Mouse (Mus musculus) forebrain, postnatal 0 days (tissue): ENCODE measurements around the gene Fhit. TPM values are rescaled to one million over a fixed set of nuclear protein-coding genes. Genes with fewer than 3 reads are reported as not detected.

Source experiments
- ATAC-seq: fragments of 200-750 bp; cut with Nextera tagmentation; 2 replicates; pipeline ENCODE4 v1.8.0; 2017; ENCODE audit warnings: mild to moderate bottlenecking, moderate library complexity
- DNase-seq: peaks from one replicate; pipeline ENCODE4 v3.0.0-alpha.2; 2015
- H3K27ac ChIP-seq: fragments of 300-500 bp; sonication (generic); 2 replicates; pipeline ENCODE4 v1.5.1; 2014; ENCODE audit warnings: low read depth, mild to moderate bottlenecking, antibody characterized with exemption, low read length, moderate library complexity, mixed read lengths
- H3K27me3 ChIP-seq: fragments of 300-500 bp; sonication (generic); 2 replicates; pipeline ENCODE4 v1.6.1; 2014; ENCODE audit warnings: mild to moderate bottlenecking, low read length, mixed read lengths; ENCODE audit not compliant: insufficient read depth
- H3K36me3 ChIP-seq: fragments of 300-500 bp; sonication (generic); 2 replicates; pipeline ENCODE4 v1.6.1; 2014; ENCODE audit warnings: mild to moderate bottlenecking, moderate library complexity; ENCODE audit not compliant: insufficient read depth
- H3K4me1 ChIP-seq: fragments of 300-500 bp; sonication (generic); 2 replicates; pipeline ENCODE4 v1.6.1; 2014; ENCODE audit warnings: antibody characterized with exemption; ENCODE audit not compliant: insufficient read depth
- H3K4me2 ChIP-seq: fragments of 300-500 bp; sonication (generic); 2 replicates; pipeline ENCODE4 v1.6.1; 2014; ENCODE audit warnings: low read depth, mild to moderate bottlenecking, moderate library complexity
- H3K4me3 ChIP-seq: fragments of 300-500 bp; sonication (generic); 2 replicates; pipeline ENCODE4 v1.5.1; 2014; ENCODE audit warnings: low read depth, low read length, mixed read lengths
- H3K9ac ChIP-seq: fragments of 300-500 bp; sonication (generic); 2 replicates; pipeline ENCODE4 v1.6.1; 2014; ENCODE audit warnings: mild to moderate bottlenecking
- H3K9me3 ChIP-seq: fragments of 300-500 bp; sonication (generic); 2 replicates; pipeline ENCODE4 v1.6.1; 2016; ENCODE audit warnings: low read length
- CTCF ChIP-seq: sonication (generic); IDR thresholded peaks from 2 replicates; pipeline ENCODE4 v1.5.1; 2016; ENCODE audit warnings: antibody characterized with exemption, control low read depth, low read depth
- whole genome bisulfite sequencing: fragments of 180-500 bp; shearing (Covaris S2); extraction: QIAGEN DNeasy Blood & Tissue Kit; methylation state at CpG from one replicate; pipeline ENCODE4 v1.1.7; 2014; 5-methylcytosine and 5-hydroxymethylcytosine counted together
- polyA plus RNA-seq: library from polyadenylated mRNA; unstranded; fragments of >200 nt; fragmentation: Nextera tagmentation; extraction: Ambion mirVana; gene quantifications from 2 replicates; pipeline ENCODE4 v1.2.1, GENCODE M21; 2015
- total RNA-seq: library from RNA; depleted of rRNA; stranded (reverse); fragments of >200 nt; gene quantifications from 2 replicates; pipeline ENCODE4 v1.2.3, GENCODE M21; 2014

The Fhit gene
- total and polyA plus RNA-seq, 2 experiments from 2014 or later = 8.0 to 8.9 TPM

DNA sequence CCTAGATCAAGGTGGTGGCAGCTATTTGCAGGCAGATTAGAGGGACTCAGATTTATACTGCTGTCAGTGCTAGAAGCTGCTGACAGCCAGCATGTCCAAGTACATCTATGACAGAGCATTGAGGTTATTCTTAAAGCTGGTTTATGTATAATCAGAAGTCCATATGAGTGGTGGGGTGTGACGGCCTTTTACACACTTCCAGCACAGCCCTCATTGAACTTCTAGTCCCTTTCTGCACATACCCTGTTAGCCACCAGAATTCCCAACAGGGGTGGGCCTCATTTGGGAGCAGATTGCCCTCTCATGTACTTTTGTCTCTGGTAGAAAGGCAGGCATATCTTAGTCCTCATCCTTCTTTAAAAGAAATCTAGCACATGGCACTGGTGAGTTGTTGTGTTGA lies 817.8 kb downstream of the Fhit start:
- TF ChIP-seq CTCF = no peak
- H3K4me2 ChIP-seq = no peak overlapping the region
- WGBS = 96% methylated on average over 1 of the region's 1 CpGs
- no peaks in the 10 kb centered on the region for H3K9me3 ChIP-seq
- no peak overlapping the region for H3K4me3 ChIP-seq
- H3K27me3 ChIP-seq = no peaks in the 10 kb centered on the region
- DNase-seq (no peak), ATAC-seq (no peak)
- no peak overlapping the region for H3K9ac ChIP-seq
- no peaks in the 10 kb centered on the region for H3K4me1 ChIP-seq
- no peaks in the 10 kb centered on the region for H3K36me3 ChIP-seq
- no peak overlapping the region for H3K27ac ChIP-seq

GRCm38 (mm10) chr14:10316764-10317163 lies 845.1 kb downstream of the Fhit start:
- no peak for ATAC-seq
- Histone ChIP-seq H3K9me3 (no peaks in the 10 kb centered on the region), H3K27me3 (no peaks in the 10 kb centered on the region), H3K9ac (no peak overlapping the region), H3K4me1 (no peaks in the 10 kb centered on the region), H3K36me3 (no peaks in the 10 kb centered on the region), H3K4me2 (no peak overlapping the region), H3K4me3 (no peak overlapping the region), H3K27ac (no peak overlapping the region)
- no peak for TF ChIP-seq CTCF
- DNase-seq = no peak
- 86% methylated on average over 3 of the region's 3 CpGs for WGBS

- no peaks in the 10 kb centered on the region for H3K36me3 ChIP-seq
- H3K27me3 ChIP-seq = no peaks in the 10 kb centered on the region
- no peak overlapping the region for H3K9ac ChIP-seq
- no peak overlapping the region for H3K4me3 ChIP-seq
- no peak overlapping the region for H3K4me2 ChIP-seq
- H3K9me3 ChIP-seq = no peaks in the 10 kb centered on the region
- ATAC-seq (no peak), DNase-seq (no peak)
- no peak for TF ChIP-seq CTCF
- H3K27ac ChIP-seq = no peak overlapping the region
- no peaks in the 10 kb centered on the region for H3K4me1 ChIP-seq
- 72% methylated on average over 1 of the region's 1 CpGs for WGBS
Measured at GRCm38 (mm10) chr14:10312190-10312589, 849.6 kb downstream of the Fhit start.

GRCm38 (mm10) chr14:10305286-10305685 lies 856.5 kb downstream of the Fhit start:
- no peak overlapping the region for H3K27ac ChIP-seq
- ATAC-seq = no peak
- no peaks in the 10 kb centered on the region for H3K27me3 ChIP-seq
- no peak for DNase-seq
- H3K36me3 ChIP-seq = no peaks in the 10 kb centered on the region
- no peaks in the 10 kb centered on the region for H3K9me3 ChIP-seq
- H3K4me1 ChIP-seq = no peaks in the 10 kb centered on the region
- no peak for TF ChIP-seq CTCF
- H3K4me2 ChIP-seq = no peak overlapping the region
- no peak overlapping the region for H3K9ac ChIP-seq
- H3K4me3 ChIP-seq = no peak overlapping the region

GRCm38 (mm10) chr14:10301497-10301896 lies 860.3 kb downstream of the Fhit start:
- no peaks in the 10 kb centered on the region for H3K36me3 ChIP-seq
- TF ChIP-seq CTCF = no peak
- ATAC-seq (no peak), DNase-seq (no peak)
- H3K9ac ChIP-seq = no peak overlapping the region
- H3K9me3 ChIP-seq = no peaks in the 10 kb centered on the region
- H3K27me3 ChIP-seq = no peaks in the 10 kb centered on the region
- no peak overlapping the region for H3K4me3 ChIP-seq
- no peak overlapping the region for H3K4me2 ChIP-seq
- H3K4me1 ChIP-seq = no peaks in the 10 kb centered on the region
- WGBS = 71% methylated on average over 1 of the region's 1 CpGs
- H3K27ac ChIP-seq = no peak overlapping the region

GRCm38 (mm10) chr14:10300914-10301313 lies 860.9 kb downstream of the Fhit start:
- Histone ChIP-seq H3K9me3 (no peaks in the 10 kb centered on the region), H3K9ac (no peak overlapping the region), H3K4me2 (no peak overlapping the region), H3K4me1 (no peaks in the 10 kb centered on the region), H3K27me3 (no peaks in the 10 kb centered on the region), H3K36me3 (no peaks in the 10 kb centered on the region), H3K27ac (no peak overlapping the region), H3K4me3 (no peak overlapping the region)
- DNase-seq = no peak
- TF ChIP-seq CTCF = no peak
- 77% methylated on average over 3 of the region's 3 CpGs for WGBS
- no peak for ATAC-seq

DNA sequence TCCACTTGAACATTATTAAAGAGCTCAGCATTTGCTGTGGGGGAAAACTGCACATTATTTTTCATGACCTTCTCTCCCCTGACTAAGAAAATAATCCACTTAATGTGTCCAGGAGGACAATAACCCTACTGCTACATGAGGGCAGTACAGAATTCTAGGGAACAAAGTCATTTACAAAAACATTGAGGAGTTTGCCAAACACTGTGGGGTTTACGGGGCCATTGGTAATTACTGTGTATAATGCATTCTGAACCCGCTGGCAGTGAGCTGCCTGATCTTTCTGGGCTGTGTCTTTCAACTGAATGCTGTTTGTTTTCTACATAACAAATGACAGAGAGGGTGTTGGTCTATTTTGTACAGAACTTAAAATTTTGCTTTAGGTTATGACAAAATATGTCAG lies 862.8 kb downstream of the Fhit start:
- no peak overlapping the region for H3K4me3 ChIP-seq
- no peaks in the 10 kb centered on the region for H3K27me3 ChIP-seq
- ATAC-seq (no peak), DNase-seq (no peak)
- WGBS = 29% methylated on average over 2 of the region's 2 CpGs
- no peak overlapping the region for H3K4me2 ChIP-seq
- TF ChIP-seq CTCF = no peak
- no peaks in the 10 kb centered on the region for H3K4me1 ChIP-seq
- H3K9ac ChIP-seq = no peak overlapping the region
- H3K36me3 ChIP-seq = no peaks in the 10 kb centered on the region
- H3K27ac ChIP-seq = no peak overlapping the region
- no peaks in the 10 kb centered on the region for H3K9me3 ChIP-seq

- no peak overlapping the region for H3K27ac ChIP-seq
- ATAC-seq = no peak
- no peaks in the 10 kb centered on the region for H3K27me3 ChIP-seq
- H3K36me3 ChIP-seq = no peaks in the 10 kb centered on the region
- H3K9me3 ChIP-seq = no peaks in the 10 kb centered on the region
- no peak overlapping the region for H3K4me3 ChIP-seq
- no peak overlapping the region for H3K9ac ChIP-seq
- no peak overlapping the region for H3K4me2 ChIP-seq
- TF ChIP-seq CTCF = no peak
- no peak for DNase-seq
- WGBS = 86% methylated on average over 5 of the region's 5 CpGs
- no peaks in the 10 kb centered on the region for H3K4me1 ChIP-seq
Measured at GRCm38 (mm10) chr14:10289043-10289442, 872.8 kb downstream of the Fhit start.
